Mouse (Mus musculus) left cerebral cortex, adult 2 months (tissue): ENCODE data around the gene Zgrf1. TPM values are rescaled to one million over a fixed set of nuclear protein-coding genes. Genes with fewer than 3 reads are reported as not detected.

Experiments used
- DNase-seq, 2 experiments: peaks; one replicate each; pipeline ENCODE4 v3.0.0; 2021 to 2022; ENCODE audit warnings: low spot score in 2 of 2, mixed read lengths in 1 of 2; ENCODE audit errors: extremely low spot score in 1 of 2
- H3K27ac ChIP-seq: fragments of 200-600 bp; 2 replicates; pipeline ENCODE4 v1.8.1; 2022
- H3K4me3 ChIP-seq: fragments of 200-600 bp; 2 replicates; pipeline ENCODE4 v1.8.1; 2022
- CTCF ChIP-seq: fragments of 200-600 bp; IDR thresholded peaks from 2 replicates; pipeline ENCODE4 v1.8.1; 2022; ENCODE audit warnings: antibody characterized with exemption, mild to moderate bottlenecking, moderate library complexity
- intact Hi-C: fragments of 180-260 bp; cut with DNase I; formaldehyde crosslinking; loops from one replicate; pipeline ENCODE4 v1.15.1; 2025
- microRNA-seq, 2 experiments: library from miRNA; unstranded; fragments of <30 nt; microRNA quantifications; one replicate each; pipeline ENCODE4 v1.2.0; 2021
- total RNA-seq, 2 experiments: library from RNA; stranded (reverse); gene quantifications; 2 replicates each; pipeline ENCODE4 v1.2.3; 2021

The Zgrf1 gene
- total RNA-seq, 2 experiments from 2014 or later = 2.6 to 3.5 TPM

DNA sequence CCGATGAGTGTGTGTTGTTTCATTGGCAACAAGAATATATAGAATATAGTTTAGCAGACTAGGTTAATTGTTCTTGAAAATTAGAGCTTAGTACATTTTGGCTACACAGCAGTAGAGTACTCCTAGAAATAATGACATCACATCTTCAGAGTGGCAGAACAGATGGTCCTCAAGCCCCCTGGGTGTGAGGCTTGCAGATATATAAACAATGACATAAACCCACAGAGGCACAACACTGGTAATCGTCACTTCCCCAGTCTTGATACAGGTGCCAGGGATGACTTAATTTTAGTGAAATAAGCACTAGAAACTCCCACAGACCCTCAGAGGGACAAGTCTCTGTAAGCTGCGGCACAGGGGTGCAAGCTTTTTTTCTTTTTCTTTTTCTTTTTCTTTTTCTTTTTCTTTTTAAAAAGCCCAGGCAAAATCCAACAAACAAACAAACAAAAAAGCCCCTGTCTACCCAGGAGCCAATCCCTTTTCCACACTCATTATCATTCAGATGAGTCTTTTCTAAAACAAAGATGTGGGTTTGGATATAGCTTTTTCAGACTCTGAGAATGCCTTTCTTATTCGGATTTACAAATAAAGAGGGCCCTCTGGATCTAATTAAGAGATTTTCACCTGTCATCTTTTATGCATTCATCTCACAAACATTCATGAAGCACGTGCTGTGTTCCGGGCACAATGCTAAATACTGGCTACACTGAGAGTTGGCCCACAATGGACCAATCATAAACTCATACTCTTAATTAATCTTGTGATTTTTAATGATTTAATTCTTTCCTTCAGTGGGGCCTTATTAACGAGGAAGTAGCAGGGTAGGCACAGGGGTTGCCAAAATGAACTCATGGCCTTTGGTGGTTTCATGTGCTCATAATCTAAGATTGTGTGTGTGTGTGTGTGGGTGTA, 98.7 kb downstream of the Zgrf1 start:
- Histone ChIP-seq H3K27ac (no peak overlapping the region), H3K4me3 (no peak overlapping the region)
- TF ChIP-seq CTCF = no peak
- intact Hi-C loops = no loop called here
- no peak for DNase-seq

DNA sequence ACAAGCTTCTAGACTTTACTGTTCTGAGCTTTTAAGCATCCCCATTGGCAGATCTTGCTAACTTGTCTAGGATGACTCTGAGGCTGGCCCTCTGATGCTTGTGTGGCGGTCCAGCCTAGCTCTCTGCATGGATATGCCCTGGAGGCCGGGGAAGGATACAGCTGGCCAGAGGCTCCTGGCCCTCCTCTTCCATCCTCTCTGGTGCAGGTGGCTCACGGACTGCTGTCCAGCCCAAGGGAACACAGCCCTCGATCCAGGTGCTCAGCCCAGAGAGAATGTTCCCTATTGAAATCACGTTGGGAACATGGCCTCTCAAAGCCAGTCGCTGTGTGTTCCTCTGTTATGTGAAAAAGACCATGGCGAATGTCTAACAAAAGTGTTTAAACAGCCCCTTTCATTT, 107.4 kb downstream of the Zgrf1 start:
- intact Hi-C loops = no loop called here
- no peak for DNase-seq
- no peak for TF ChIP-seq CTCF

DNA sequence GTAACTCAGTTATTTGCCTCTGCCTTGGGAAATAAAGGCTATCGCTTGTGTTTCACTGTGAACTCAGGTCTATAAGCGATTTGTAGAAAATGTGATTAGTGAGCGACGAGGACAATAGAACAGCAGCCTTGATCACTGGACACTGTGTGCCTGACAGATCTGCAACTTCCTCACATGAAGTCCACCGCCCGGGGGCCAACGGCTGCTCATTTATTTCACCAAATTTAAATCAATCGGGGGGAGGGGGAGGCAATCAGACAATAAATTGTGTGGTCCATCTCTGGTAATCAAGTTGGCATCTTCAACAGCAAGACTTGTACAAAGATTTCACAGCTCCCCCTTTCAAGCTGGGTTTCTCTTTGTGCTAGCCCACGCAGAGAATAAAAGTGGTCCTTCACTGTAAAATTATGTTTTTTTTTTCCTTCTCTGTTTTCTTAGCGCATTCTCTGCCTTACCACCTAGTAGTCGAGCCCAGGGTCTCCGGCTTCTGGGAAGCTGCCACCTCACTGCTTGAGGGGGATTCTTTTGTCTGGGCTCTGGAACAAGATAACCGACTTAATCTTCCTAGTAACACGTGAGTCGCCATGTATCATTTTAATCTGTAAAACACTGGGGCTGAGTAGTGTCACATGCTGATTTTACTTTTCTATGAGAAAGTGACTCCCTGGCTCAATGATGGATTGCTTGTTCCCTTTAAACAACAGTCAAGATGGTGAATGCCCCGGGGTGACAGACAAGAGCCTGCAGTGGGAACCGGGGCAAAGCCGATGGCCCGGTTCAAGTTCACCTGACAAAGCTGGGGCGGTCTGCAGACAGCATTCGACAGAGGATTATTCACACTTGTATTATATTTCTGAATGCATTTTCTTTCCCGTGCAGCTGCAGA, 108.6 kb downstream of the Zgrf1 start:
- intact Hi-C loops = no loop called here
- no peak for TF ChIP-seq CTCF
- Histone ChIP-seq H3K27ac (no peak overlapping the region), H3K4me3 (no peak overlapping the region)
- no peak for DNase-seq

More for the DNA sequence above, 107.4 kb downstream of the Zgrf1 start:
- Histone ChIP-seq H3K27ac (no peak overlapping the region), H3K4me3 (no peak overlapping the region)

Small RNA genes within 50 kb of the gene (microRNA-seq; reads per million reads assigned to microRNA genes)
- gene Mir302a (0 to 0.24 reads per million in 2 experiments), gene Mir302b (0 to 0.24 reads per million in 2 experiments), gene Mir302c (0.24 to 0.48 reads per million in 2 experiments), gene Mir302d (0 to 0.24 reads per million in 2 experiments), gene Mir367 (0 reads per million in 2 experiments)

Other genes with a start within 250 kb of the Zgrf1 start
- gene Ank2, start 54.1 kb upstream of the Zgrf1 start, total RNA-seq = 100 to 1,000 TPM; 905 to 916 TPM
- gene Larp7, start 140 bp upstream of the Zgrf1 start, total RNA-seq = 10 to 100 TPM; 16.8 to 19.2 TPM
- gene Neurog2, start 79.6 kb downstream of the Zgrf1 start, total RNA-seq = under 1 TPM; 0.25 to 0.65 TPM
- 1 to 10 TPM; 4.6 to 5.5 TPM for gene Alpk1, start 227.0 kb downstream of the Zgrf1 start, total RNA-seq
- gene Tifa, start 236.3 kb downstream of the Zgrf1 start, total RNA-seq = 1 to 10 TPM; 5.8 to 6.4 TPM